Mouse (Mus musculus) C2C12 (cell line): ENCODE measurements around the gene Ripk4.

Experiments used
- CEBPB ChIP-seq: IDR thresholded peaks from one replicate; pipeline ENCODE4 v1.6.1; 2011; ENCODE audit warnings: low read depth, mild to moderate bottlenecking, control low read depth, moderate library complexity
- CTCF ChIP-seq: IDR thresholded peaks from one replicate; pipeline ENCODE4 v1.5.1; 2011; ENCODE audit not compliant: control insufficient read depth, insufficient read depth, insufficient read length
- FOSL1 ChIP-seq: IDR thresholded peaks from one replicate; pipeline ENCODE4 v1.8.0; 2011; ENCODE audit warnings: mild to moderate bottlenecking, low read length; ENCODE audit not compliant: poor library complexity, insufficient read depth, severe bottlenecking
- MAX ChIP-seq: IDR thresholded peaks from one replicate; pipeline ENCODE4 v1.6.1; 2011; ENCODE audit warnings: mild to moderate bottlenecking, control low read depth
- MYOD1 ChIP-seq: IDR thresholded peaks from one replicate; pipeline ENCODE4 v1.6.1; 2011; ENCODE audit warnings: low read depth; ENCODE audit not compliant: control insufficient read depth, insufficient read length
- MYOG ChIP-seq: IDR thresholded peaks from one replicate; pipeline ENCODE4 v1.6.1; 2011; ENCODE audit not compliant: control insufficient read depth, insufficient read length; ENCODE audit errors: extremely low read depth
- USF1 ChIP-seq: IDR thresholded peaks from one replicate; pipeline ENCODE4 v1.6.1; 2011; ENCODE audit warnings: low read depth, mild to moderate bottlenecking, control low read depth, moderate library complexity

GRCm38 (mm10) chr16:97701871-97702270 lies 61.7 kb downstream of the Ripk4 start:
- TF ChIP-seq MYOG: no peak
- TF ChIP-seq MAX: no peak
- no peak for TF ChIP-seq CEBPB
- TF ChIP-seq CTCF: no peak
- no peak for TF ChIP-seq USF1
- TF ChIP-seq FOSL1: no peak
- no peak for TF ChIP-seq MYOD1
